Mouse (Mus musculus) cerebellum, postnatal 10 days (tissue): Measurements from ENCODE around the gene Esrp2.

Source experiments
- DNase-seq, 2 experiments: peaks; one replicate each; pipeline ENCODE4 v3.0.0; 2021; ENCODE audit warnings: mixed read lengths in 2 of 2

Esrp2 gene

DNA sequence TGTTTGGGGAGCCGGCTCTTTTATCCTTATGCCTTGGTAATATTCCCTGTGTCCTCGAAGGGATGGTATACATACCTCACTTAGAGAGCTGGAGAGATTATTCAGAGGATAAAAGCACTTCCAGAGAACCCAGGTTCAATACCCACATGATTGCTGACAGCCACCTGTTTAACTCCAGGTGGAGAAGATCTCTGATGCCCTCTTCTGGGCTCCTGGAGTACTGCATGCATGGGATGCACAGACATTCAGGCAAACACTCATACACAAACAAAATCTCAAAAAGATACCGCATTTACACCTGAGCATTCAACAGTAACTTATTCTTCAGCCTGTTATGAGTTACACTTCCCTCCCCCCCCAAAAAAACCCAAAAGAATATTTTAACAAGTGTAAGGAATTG is 20.9 kb downstream of the Esrp2 start:
- peak; percentile 53 to 64 for DNase-seq

GRCm38 (mm10) chr8:106112514-106112913 is 24.3 kb downstream of the Esrp2 start:
- DNase-seq = no peak

DNA sequence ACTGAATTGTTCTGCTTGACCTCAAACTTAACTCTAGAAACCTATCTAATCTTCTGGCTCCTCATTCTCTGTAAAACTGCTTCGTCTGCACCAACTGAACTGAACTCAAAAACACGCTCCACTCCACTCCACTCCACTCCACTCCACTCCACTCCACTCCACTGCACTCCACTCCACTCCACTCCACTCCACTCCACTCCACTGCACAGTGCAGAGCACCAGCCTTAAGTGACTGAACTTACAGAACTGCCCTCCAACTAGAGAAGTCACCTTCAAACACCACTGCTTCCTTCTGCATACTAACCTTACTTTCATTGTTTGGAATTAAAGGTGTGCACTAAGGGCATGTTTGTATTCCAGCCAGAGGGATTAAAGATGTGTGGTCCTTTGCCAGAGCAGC is 24.7 kb downstream of the Esrp2 start:
- DNase-seq = no peak

- DNase-seq = no peak
These were observed 28.0 kb downstream of the Esrp2 start for GRCm38 (mm10) chr8:106108729-106109128.

GRCm38 (mm10) chr8:106108080-106108479 is 28.7 kb downstream of the Esrp2 start:
- peak in 1 of 2 experiments; percentile 7 for DNase-seq

- DNase-seq = no peak
These were observed 30.6 kb downstream of the Esrp2 start for GRCm38 (mm10) chr8:106106193-106106592.

DNA sequence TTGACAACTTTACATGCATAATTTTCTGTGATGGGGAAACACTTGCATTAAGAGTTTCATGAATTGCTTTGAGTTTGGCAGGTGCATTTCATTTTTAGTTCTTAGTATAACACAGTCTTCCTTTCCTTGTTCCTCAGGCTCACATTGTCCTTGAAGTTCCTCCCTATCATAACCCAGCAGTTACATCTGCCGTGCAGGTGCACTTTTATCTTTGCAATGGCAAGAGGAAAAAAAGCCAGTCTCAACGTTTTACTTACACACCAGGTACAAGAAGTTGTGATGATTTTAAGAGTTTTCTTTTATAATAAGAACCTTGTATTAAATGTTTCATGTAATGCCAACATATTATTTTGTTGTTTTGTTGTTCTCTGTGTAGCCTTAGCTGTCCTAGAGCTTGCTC is 32.9 kb downstream of the Esrp2 start:
- DNase-seq = no peak

GRCm38 (mm10) chr8:106102321-106102720 is 34.5 kb downstream of the Esrp2 start:
- no peak for DNase-seq
